Mouse (Mus musculus): Measurements from ENCODE around the gene Dkk3. TPM values are rescaled to one million over a fixed set of nuclear protein-coding genes. Genes with fewer than 3 reads are reported as not detected.

Gene Dkk3
- polyA plus RNA-seq, 1 experiment from 2014 or later, result 13.9 TPM

DNA sequence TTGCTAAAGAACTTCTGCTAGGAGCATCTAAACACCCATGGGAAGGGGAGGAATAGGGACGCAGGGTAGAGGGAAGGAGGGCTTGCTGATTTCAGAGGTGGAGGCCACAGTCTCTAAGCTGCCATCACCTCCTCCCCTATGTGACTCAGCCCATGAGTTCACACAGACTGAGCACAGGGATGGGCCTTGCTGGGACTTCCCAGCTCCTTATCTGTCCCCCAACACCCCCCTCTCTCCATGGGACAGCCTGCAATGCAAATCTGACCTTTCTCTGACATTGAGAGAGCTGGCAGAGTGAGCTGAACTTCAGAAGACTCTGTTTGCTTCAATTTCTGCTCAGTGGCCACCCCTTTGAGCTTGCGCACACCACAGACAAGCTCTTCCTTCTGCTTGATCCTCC lies 18.1 kb downstream of the Dkk3 start:
- 88% methylated on average over 2 of the region's 2 CpGs for WGBS
- DNase-seq (ENCODE audit: low spot score, missing footprints) (no peak), ATAC-seq (ENCODE audit: low FRiP score) (no peak)
- Histone ChIP-seq H3K4me3 (ENCODE audit: low read depth, low read length) (no peak overlapping the region), H3K4me1 (ENCODE audit: control insufficient read depth, insufficient read depth, low read length) (peaks cover 10% of the 10 kb centered on the region), H3K27me3 (ENCODE audit: control insufficient read depth, insufficient read depth, low read length) (no peaks in the 10 kb centered on the region), H3K27ac (ENCODE audit: low read depth, low read length) (no peak overlapping the region), H3K9me3 (ENCODE audit: control insufficient read depth, low read length) (no peaks in the 10 kb centered on the region), H3K4me2 (no peak overlapping the region), H3K36me3 (ENCODE audit: control insufficient read depth, insufficient read depth, low read length) (no peaks in the 10 kb centered on the region), H3K9ac (ENCODE audit: low read length) (no peak overlapping the region)

DNA sequence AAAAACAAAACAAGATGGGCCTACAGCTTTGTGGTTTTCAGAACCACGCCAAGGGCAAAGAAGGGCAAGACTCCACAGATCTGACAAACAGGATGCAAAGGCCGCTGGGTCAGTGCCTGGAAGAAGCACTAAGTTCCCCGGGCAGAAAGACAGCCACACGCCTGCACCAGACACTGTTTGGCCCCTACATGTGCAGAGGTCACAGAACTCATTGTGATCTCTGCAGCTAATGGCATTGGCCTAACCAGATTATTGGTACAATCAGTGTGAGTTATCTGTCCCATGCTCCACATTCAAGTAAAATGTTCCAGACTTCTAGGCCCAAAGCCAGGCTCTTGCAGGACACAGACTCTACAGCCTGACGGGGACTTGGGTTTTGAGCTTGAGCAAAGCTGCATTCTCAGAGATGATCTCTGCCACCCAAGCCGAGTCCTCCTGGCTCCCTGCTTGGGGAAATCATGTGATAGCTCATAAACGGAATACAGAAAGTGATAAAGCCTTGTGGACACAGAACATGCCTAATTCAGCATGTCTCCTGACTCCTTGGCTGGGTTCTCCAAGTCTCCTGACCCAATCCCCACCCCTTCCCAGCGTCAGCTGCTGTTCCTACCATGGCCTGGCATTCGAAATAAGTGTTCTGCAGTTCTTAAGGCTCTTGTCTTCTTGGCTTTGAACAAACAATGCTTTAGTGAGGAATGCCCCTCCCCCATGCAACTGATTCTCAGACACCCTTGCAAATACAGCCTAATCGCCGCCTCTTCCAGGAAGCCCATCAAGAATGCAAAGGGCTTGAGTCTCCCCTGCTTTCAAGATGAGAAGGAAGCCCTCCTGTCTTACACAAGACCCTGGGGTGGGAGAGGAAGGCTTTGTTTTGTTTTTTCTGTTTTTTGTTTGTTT lies 20.1 kb downstream of the Dkk3 start:
- Histone ChIP-seq H3K4me2 (no peak overlapping the region), H3K27ac (ENCODE audit: low read depth, low read length) (no peak overlapping the region), H3K4me3 (ENCODE audit: low read depth, low read length) (no peak overlapping the region), H3K4me1 (ENCODE audit: control insufficient read depth, insufficient read depth, low read length) (peaks cover 4% of the 10 kb centered on the region; the same call in 1 of the 2 replicates), H3K27me3 (ENCODE audit: control insufficient read depth, insufficient read depth, low read length) (no peaks in the 10 kb centered on the region), H3K9ac (ENCODE audit: low read length) (no peak overlapping the region), H3K9me3 (ENCODE audit: control insufficient read depth, low read length) (no peaks in the 10 kb centered on the region), H3K36me3 (ENCODE audit: control insufficient read depth, insufficient read depth, low read length) (no peaks in the 10 kb centered on the region)
- WGBS, result 77% methylated on average over 11 of the region's 11 CpGs
- ATAC-seq (ENCODE audit: low FRiP score), result no peak
- DNase-seq (ENCODE audit: low spot score, missing footprints), result no peak

DNA sequence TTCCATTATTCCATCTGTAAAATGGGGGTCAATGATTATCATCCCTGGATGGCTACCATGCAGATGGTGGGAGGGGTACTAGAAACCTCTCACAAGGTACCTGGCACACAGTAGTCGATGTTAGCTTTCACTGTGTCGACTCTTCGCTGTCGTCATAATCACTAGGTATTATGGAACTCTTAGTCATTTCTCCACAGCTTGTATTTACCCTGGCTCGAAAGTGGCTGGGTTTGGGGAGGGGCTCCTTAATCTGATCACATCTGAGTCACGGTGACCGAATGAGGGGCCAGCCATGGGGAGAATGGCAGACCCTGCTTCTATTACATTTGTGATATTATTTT lies 20.7 kb downstream of the Dkk3 start:
- H3K27me3 ChIP-seq (ENCODE audit: control insufficient read depth, insufficient read depth, low read length), result no peaks in the 10 kb centered on the region
- 82% methylated on average over 7 of the region's 7 CpGs for WGBS
- DNase-seq (ENCODE audit: low spot score, missing footprints), result no peak
- H3K9ac ChIP-seq (ENCODE audit: low read length), result no peak overlapping the region
- H3K4me3 ChIP-seq (ENCODE audit: low read depth, low read length), result no peak overlapping the region
- H3K4me1 ChIP-seq (ENCODE audit: control insufficient read depth, insufficient read depth, low read length), result peaks cover 3% of the 10 kb centered on the region; the same call in 1 of the 2 replicates
- ATAC-seq (ENCODE audit: low FRiP score), result no peak
- H3K36me3 ChIP-seq (ENCODE audit: control insufficient read depth, insufficient read depth, low read length), result no peaks in the 10 kb centered on the region
- no peak overlapping the region for H3K4me2 ChIP-seq
- H3K27ac ChIP-seq (ENCODE audit: low read depth, low read length), result no peak overlapping the region
- no peaks in the 10 kb centered on the region for H3K9me3 ChIP-seq (ENCODE audit: control insufficient read depth, low read length)

DNA sequence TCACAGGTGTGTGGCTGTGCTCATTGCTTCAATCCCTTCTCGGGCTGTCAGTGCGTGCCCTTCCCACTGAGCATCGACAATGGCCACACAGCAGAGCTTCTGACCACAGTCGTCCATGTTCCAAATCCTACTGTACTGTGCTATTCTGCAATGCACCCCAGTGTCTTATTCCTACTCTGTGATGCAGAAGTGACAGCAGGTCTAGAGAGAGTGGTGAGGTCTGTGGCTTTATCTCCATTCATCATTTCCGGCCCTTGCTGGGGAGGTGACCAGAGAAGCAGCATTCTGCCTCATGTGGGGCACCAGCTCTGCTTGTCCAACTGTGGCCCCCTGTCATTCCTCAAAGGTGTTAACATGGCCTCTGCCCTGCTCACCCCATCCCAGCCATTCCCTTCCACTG lies 22.3 kb downstream of the Dkk3 start:
- DNase-seq (ENCODE audit: low spot score, missing footprints) (no peak), ATAC-seq (ENCODE audit: low FRiP score) (no peak)
- Histone ChIP-seq H3K4me3 (ENCODE audit: low read depth, low read length) (no peak overlapping the region), H3K9me3 (ENCODE audit: control insufficient read depth, low read length) (no peaks in the 10 kb centered on the region), H3K27me3 (ENCODE audit: control insufficient read depth, insufficient read depth, low read length) (no peaks in the 10 kb centered on the region), H3K4me1 (ENCODE audit: control insufficient read depth, insufficient read depth, low read length) (no peaks in the 10 kb centered on the region), H3K4me2 (no peak overlapping the region), H3K36me3 (ENCODE audit: control insufficient read depth, insufficient read depth, low read length) (no peaks in the 10 kb centered on the region), H3K9ac (ENCODE audit: low read length) (no peak overlapping the region), H3K27ac (ENCODE audit: low read depth, low read length) (no peak overlapping the region)
- WGBS, result 78% methylated on average over 5 of the region's 5 CpGs

DNA sequence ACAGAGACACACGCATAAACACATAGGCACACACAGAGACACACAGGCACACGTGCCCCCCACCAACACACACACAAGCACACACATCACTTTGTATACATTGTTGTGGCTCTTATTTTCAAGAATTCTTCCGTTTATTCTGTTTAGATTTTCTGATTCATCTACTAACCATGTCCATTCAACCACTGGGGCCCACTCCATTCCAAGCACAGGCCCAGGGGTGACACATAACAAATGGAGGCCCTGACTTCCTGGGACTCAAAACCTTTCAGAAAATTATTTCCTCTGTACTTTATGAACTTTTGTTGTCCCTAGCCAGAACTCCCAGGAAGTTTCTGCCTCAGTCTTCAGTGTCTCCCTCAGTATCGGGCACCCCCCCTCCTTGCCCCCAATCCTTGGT lies 23.7 kb downstream of the Dkk3 start:
- Histone ChIP-seq H3K9ac (ENCODE audit: low read length) (no peak overlapping the region), H3K4me3 (ENCODE audit: low read depth, low read length) (no peak overlapping the region), H3K27ac (ENCODE audit: low read depth, low read length) (no peak overlapping the region), H3K9me3 (ENCODE audit: control insufficient read depth, low read length) (no peaks in the 10 kb centered on the region), H3K36me3 (ENCODE audit: control insufficient read depth, insufficient read depth, low read length) (no peaks in the 10 kb centered on the region), H3K27me3 (ENCODE audit: control insufficient read depth, insufficient read depth, low read length) (no peaks in the 10 kb centered on the region), H3K4me2 (no peak overlapping the region), H3K4me1 (ENCODE audit: control insufficient read depth, insufficient read depth, low read length) (no peaks in the 10 kb centered on the region)
- ATAC-seq (ENCODE audit: low FRiP score) (no peak), DNase-seq (ENCODE audit: low spot score, missing footprints) (no peak)
- WGBS, result 90% methylated on average over 4 of the region's 4 CpGs

DNA sequence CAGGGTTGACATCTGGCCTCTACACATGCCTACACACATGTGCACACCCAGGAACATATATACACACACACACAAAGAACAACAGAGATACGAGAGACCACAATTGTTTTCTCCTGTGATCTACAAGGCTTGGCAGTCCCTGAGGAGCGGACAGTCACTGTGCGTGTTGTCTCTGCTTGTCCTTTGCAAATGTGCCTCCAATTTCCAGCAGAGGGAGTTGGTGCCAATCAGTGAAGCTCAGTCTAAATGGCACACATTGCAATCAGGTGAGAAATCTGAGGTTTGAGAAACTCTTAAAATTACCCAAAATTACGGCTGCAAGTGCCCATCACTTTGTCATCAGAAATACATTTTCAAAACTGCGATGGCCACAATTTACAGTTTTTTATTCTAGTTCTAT lies 25.6 kb downstream of the Dkk3 start:
- DNase-seq (ENCODE audit: low spot score, missing footprints) (no peak), ATAC-seq (ENCODE audit: low FRiP score) (no peak)
- no peaks in the 10 kb centered on the region for H3K27me3 ChIP-seq (ENCODE audit: control insufficient read depth, insufficient read depth, low read length)
- H3K4me3 ChIP-seq (ENCODE audit: low read depth, low read length), result no peak overlapping the region
- WGBS, result 91% methylated on average over 5 of the region's 5 CpGs
- no peaks in the 10 kb centered on the region for H3K36me3 ChIP-seq (ENCODE audit: control insufficient read depth, insufficient read depth, low read length)
- no peak overlapping the region for H3K27ac ChIP-seq (ENCODE audit: low read depth, low read length)
- no peak overlapping the region for H3K4me2 ChIP-seq
- H3K9ac ChIP-seq (ENCODE audit: low read length), result no peak overlapping the region
- no peaks in the 10 kb centered on the region for H3K9me3 ChIP-seq (ENCODE audit: control insufficient read depth, low read length)
- H3K4me1 ChIP-seq (ENCODE audit: control insufficient read depth, insufficient read depth, low read length), result no peaks in the 10 kb centered on the region

DNA sequence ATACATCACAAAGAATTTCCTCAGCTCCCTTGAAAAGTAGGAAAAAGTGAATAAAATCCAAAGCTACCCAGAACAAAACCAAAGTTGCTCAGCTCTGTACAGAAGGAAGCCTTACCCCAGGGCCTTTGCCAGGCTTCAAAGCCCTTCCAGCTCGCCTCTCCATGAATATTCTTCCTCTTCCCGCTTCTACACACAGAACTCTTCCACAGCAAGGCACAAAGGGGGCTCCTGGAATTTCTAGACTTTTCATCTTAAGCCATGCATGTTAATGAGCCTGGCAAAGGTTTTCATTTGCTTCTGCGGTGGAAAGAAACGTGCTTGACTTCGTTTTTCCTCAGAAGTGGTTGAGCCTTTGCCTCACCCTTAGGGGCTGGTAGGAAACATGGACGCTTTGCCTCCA lies 26.9 kb downstream of the Dkk3 start:
- 59% methylated on average over 6 of the region's 6 CpGs for WGBS
- no peaks in the 10 kb centered on the region for H3K27me3 ChIP-seq (ENCODE audit: control insufficient read depth, insufficient read depth, low read length)
- H3K27ac ChIP-seq (ENCODE audit: low read depth, low read length), result no peak overlapping the region
- ATAC-seq (ENCODE audit: low FRiP score) (no peak), DNase-seq (ENCODE audit: low spot score, missing footprints) (no peak)
- no peak overlapping the region for H3K4me2 ChIP-seq
- H3K9ac ChIP-seq (ENCODE audit: low read length), result no peak overlapping the region
- no peak overlapping the region for H3K4me3 ChIP-seq (ENCODE audit: low read depth, low read length)
- no peaks in the 10 kb centered on the region for H3K4me1 ChIP-seq (ENCODE audit: control insufficient read depth, insufficient read depth, low read length)
- H3K36me3 ChIP-seq (ENCODE audit: control insufficient read depth, insufficient read depth, low read length), result no peaks in the 10 kb centered on the region
- no peaks in the 10 kb centered on the region for H3K9me3 ChIP-seq (ENCODE audit: control insufficient read depth, low read length)

DNA sequence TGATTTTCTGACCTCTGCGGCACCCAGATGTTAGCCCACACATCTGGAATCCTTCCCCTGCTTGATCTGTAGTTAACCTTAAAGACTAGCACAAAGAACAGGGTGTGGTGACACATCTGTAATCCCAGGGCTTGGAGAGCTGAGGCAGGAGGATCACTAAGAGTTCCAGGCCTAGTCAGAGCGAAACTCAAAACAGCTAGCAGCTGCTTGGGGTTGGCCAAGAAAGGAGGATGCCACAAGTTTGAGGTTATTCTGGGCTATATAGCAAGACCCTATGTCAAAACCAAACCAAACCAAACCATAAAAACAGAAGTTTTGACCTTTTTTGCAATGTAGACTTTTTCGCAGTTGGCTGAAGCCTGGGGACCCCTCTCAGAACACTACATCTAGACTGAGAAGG lies 28.2 kb downstream of the Dkk3 start:
- no peaks in the 10 kb centered on the region for H3K27me3 ChIP-seq (ENCODE audit: control insufficient read depth, insufficient read depth, low read length)
- H3K27ac ChIP-seq (ENCODE audit: low read depth, low read length), result no peak overlapping the region
- WGBS, result 96% methylated on average over 3 of the region's 3 CpGs
- H3K36me3 ChIP-seq (ENCODE audit: control insufficient read depth, insufficient read depth, low read length), result no peaks in the 10 kb centered on the region
- no peak overlapping the region for H3K9ac ChIP-seq (ENCODE audit: low read length)
- DNase-seq (ENCODE audit: low spot score, missing footprints), result no peak
- H3K4me2 ChIP-seq, result no peak overlapping the region
- no peaks in the 10 kb centered on the region for H3K9me3 ChIP-seq (ENCODE audit: control insufficient read depth, low read length)
- H3K4me1 ChIP-seq (ENCODE audit: control insufficient read depth, insufficient read depth, low read length), result no peaks in the 10 kb centered on the region
- no peak overlapping the region for H3K4me3 ChIP-seq (ENCODE audit: low read depth, low read length)
- no peak for ATAC-seq (ENCODE audit: low FRiP score)

DNA sequence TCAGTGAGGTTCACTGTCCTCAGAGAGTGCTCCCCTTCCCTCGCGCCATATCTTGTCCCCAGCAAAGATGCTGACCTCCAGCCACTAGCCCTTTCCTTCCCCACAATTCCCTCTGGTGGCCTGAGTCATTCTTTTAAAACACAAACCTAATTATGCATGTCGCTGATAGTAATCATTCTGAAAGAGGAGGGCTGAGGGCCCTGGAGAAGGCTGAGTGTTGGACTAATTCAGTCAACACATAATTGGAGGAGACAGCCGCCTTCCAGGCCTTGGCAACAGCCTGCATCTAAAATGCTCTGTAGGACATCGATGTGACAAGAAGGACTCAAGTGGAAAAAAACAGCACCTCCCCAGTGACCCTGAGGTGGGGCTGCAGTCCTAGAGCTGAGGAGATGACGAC lies 29.0 kb downstream of the Dkk3 start:
- no peaks in the 10 kb centered on the region for H3K36me3 ChIP-seq (ENCODE audit: control insufficient read depth, insufficient read depth, low read length)
- no peaks in the 10 kb centered on the region for H3K4me1 ChIP-seq (ENCODE audit: control insufficient read depth, insufficient read depth, low read length)
- H3K4me2 ChIP-seq, result no peak overlapping the region
- ATAC-seq (ENCODE audit: low FRiP score), result no peak
- 88% methylated on average over 6 of the region's 6 CpGs for WGBS
- H3K27me3 ChIP-seq (ENCODE audit: control insufficient read depth, insufficient read depth, low read length), result no peaks in the 10 kb centered on the region
- no peak for DNase-seq (ENCODE audit: low spot score, missing footprints)
- no peak overlapping the region for H3K4me3 ChIP-seq (ENCODE audit: low read depth, low read length)
- H3K9ac ChIP-seq (ENCODE audit: low read length), result no peak overlapping the region
- H3K9me3 ChIP-seq (ENCODE audit: control insufficient read depth, low read length), result no peaks in the 10 kb centered on the region
- H3K27ac ChIP-seq (ENCODE audit: low read depth, low read length), result no peak overlapping the region
